Mouse (Mus musculus) liver, embryonic 15.5 days (tissue): ENCODE measurements around the gene Pnp2. TPM values are rescaled to one million over a fixed set of nuclear protein-coding genes. Genes with fewer than 3 reads are reported as not detected.

Experiments
- polyA plus RNA-seq: library from polyadenylated mRNA; unstranded; fragments of >200 nt; fragmentation: Nextera tagmentation; extraction: Ambion mirVana; gene quantifications from 2 replicates; pipeline ENCODE4 v1.2.1, GENCODE M21; 2015

Gene Pnp2
- polyA plus RNA-seq, 1 experiment from 2014 or later, result 10.0 TPM

Other genes with a start within 250 kb of the Pnp2 start
- gene Olfr748, start 248.6 kb upstream of the Pnp2 start, polyA plus RNA-seq, result not detected in 2 replicates
- gene Olfr749, start 210.9 kb upstream of the Pnp2 start, polyA plus RNA-seq, result not detected in 2 replicates
- gene Ttc5, start 170.5 kb upstream of the Pnp2 start, polyA plus RNA-seq, result 16.3 and 17.6 TPM in 2 replicates
- not detected in 2 replicates for gene Ccnb1ip1, start 148.3 kb upstream of the Pnp2 start, polyA plus RNA-seq
- gene Parp2, start 148.2 kb upstream of the Pnp2 start, polyA plus RNA-seq, result 25.7 and 28.0 TPM in 2 replicates
- 3.8 and 4.3 TPM in 2 replicates for gene Tep1, start 85.4 kb upstream of the Pnp2 start, polyA plus RNA-seq
- 0.13 and 0.20 TPM in 2 replicates for gene Klhl33, start 58.5 kb upstream of the Pnp2 start, polyA plus RNA-seq
- gene Osgep, start 31.1 kb upstream of the Pnp2 start, polyA plus RNA-seq, result 54.7 and 57.7 TPM in 2 replicates
- 61.4 and 70.5 TPM in 2 replicates for gene Apex1, start 31.0 kb upstream of the Pnp2 start, polyA plus RNA-seq
- gene Pip4p1, start 25.1 kb upstream of the Pnp2 start, polyA plus RNA-seq, result 23.0 and 24.5 TPM in 2 replicates
- 80.6 and 83.3 TPM in 2 replicates for gene Pnp, start 24.9 kb upstream of the Pnp2 start, polyA plus RNA-seq
- not detected in 2 replicates for gene Gm49342, start 11.5 kb upstream of the Pnp2 start, polyA plus RNA-seq
- gene Rnase10, start 51.8 kb downstream of the Pnp2 start, polyA plus RNA-seq, result 0.07 TPM in 1 of 2 replicates, not detected in the other
- not detected in 2 replicates for gene Rnase9, start 85.9 kb downstream of the Pnp2 start, polyA plus RNA-seq
- not detected in 2 replicates for gene Rnase11, start 94.2 kb downstream of the Pnp2 start, polyA plus RNA-seq
- 1.2 and 1.7 TPM in 2 replicates for gene Rnase12, start 101.7 kb downstream of the Pnp2 start, polyA plus RNA-seq
- not detected in 2 replicates for gene Olfr750, start 118.4 kb downstream of the Pnp2 start, polyA plus RNA-seq
- 23.0 and 23.7 TPM in 2 replicates for gene Rnase4, start 135.1 kb downstream of the Pnp2 start, polyA plus RNA-seq
- 6.8 and 7.4 TPM in 2 replicates for gene Ang, start 135.2 kb downstream of the Pnp2 start, polyA plus RNA-seq
- not detected in 2 replicates for gene Eddm3b, start 158.4 kb downstream of the Pnp2 start, polyA plus RNA-seq
- gene Rnase6, start 167.9 kb downstream of the Pnp2 start, polyA plus RNA-seq, result 3.3 and 5.1 TPM in 2 replicates
- gene Rnase1, start 190.8 kb downstream of the Pnp2 start, polyA plus RNA-seq, result 0.12 and 0.39 TPM in 2 replicates
- not detected in 2 replicates for gene Rnase2b, start 206.3 kb downstream of the Pnp2 start, polyA plus RNA-seq
- not detected in 2 replicates for gene Ang2, start 243.2 kb downstream of the Pnp2 start, polyA plus RNA-seq
- gene Ear14, start 247.4 kb downstream of the Pnp2 start, polyA plus RNA-seq, result not detected in 2 replicates